Mouse (Mus musculus): ENCODE measurements around the gene Ffar3.

GRCm38 (mm10) chr7:30820854-30821445 is 35.0 kb downstream of the Ffar3 start:
- TF ChIP-seq TBP (conservative IDR thresholded peaks at IDR 0.05; ENCODE audit: low read depth, low read length) (no peak), CTCF (conservative IDR thresholded peaks at IDR 0.05 in 1 of 2, IDR thresholded peaks at IDR 0.05 in 1 of 2; ENCODE audit: low read depth in 2 of 2, low read length in 2 of 2) (no peak), SMC3 (IDR thresholded peaks at IDR 0.05; ENCODE audit: low read depth, low read length) (no peak), POLR2A (IDR thresholded peaks at IDR 0.05; ENCODE audit: low read depth, low read length) (no peak), MAZ (IDR thresholded peaks at IDR 0.05; ENCODE audit: low read depth, low read length) (no peak), JUND (conservative IDR thresholded peaks at IDR 0.05; ENCODE audit: low read depth, low read length) (no peak), MYC (IDR thresholded peaks at IDR 0.05; ENCODE audit: low read depth, low read length) (no peak), MAFK (IDR thresholded peaks at IDR 0.05; ENCODE audit: insufficient replicate concordance, low read length) (no peak), KAT2A (IDR thresholded peaks at IDR 0.05; ENCODE audit: insufficient replicate concordance, low read length) (no peak), ELF1 (IDR thresholded peaks at IDR 0.05; ENCODE audit: low read depth, low read length) (no peak), RAD21 (IDR thresholded peaks at IDR 0.05; ENCODE audit: low read depth, low read length) (no peak)
